Mouse (Mus musculus): ENCODE measurements at regions not wholly inside any gene's neighbourhood (a gene's known extent, or its start where the extent isn't known, plus 50 kb on each side); places are given as distances from the start of the nearest gene placed in this dataset.

GRCm38 (mm10) chr1:113530553-113530952, 1665.8 kb upstream of the Dsel start:
- TF ChIP-seq CTCF (conservative IDR thresholded peaks at IDR 0.05; ENCODE audit: low read length) = no peak
- no peak for TF ChIP-seq NANOG (IDR thresholded peaks at IDR 0.05; ENCODE audit: borderline replicate concordance, low read length)
- no peak for TF ChIP-seq POU5F1 (IDR thresholded peaks at IDR 0.05; ENCODE audit: borderline replicate concordance, low read length)
